Mouse (Mus musculus) myocyte (in vitro differentiated cells): Measurements from ENCODE around the gene Pgap2. TPM values are rescaled to one million over a fixed set of nuclear protein-coding genes. Genes with fewer than 3 reads are reported as not detected.

ENCODE experiments used
- H3K27me3 ChIP-seq: one replicate; pipeline ENCODE4 v1.6.1; 2011; ENCODE audit not compliant: control insufficient read depth, insufficient read depth, insufficient read length
- H3K36me3 ChIP-seq: one replicate; pipeline ENCODE4 v1.6.1; 2011; ENCODE audit not compliant: control insufficient read depth, insufficient read depth
- H3K4me2 ChIP-seq: one replicate; pipeline ENCODE4 v1.6.1; 2011; ENCODE audit warnings: low read depth, control low read depth
- H3K4me3 ChIP-seq: one replicate; pipeline ENCODE4 v1.5.1; 2011; ENCODE audit warnings: mild to moderate bottlenecking, control low read depth, moderate library complexity
- H3K79me2 ChIP-seq: one replicate; pipeline ENCODE4 v1.6.1; 2011; ENCODE audit not compliant: control insufficient read depth, insufficient read depth
- H3ac ChIP-seq: one replicate; pipeline ENCODE4 v1.6.1; 2011; ENCODE audit not compliant: control insufficient read depth, insufficient read length
- CEBPB ChIP-seq: IDR thresholded peaks from 2 replicates; pipeline ENCODE4 v1.6.1; 2011; ENCODE audit warnings: mild to moderate bottlenecking, moderate library complexity; ENCODE audit not compliant: poor library complexity, insufficient read depth, severe bottlenecking
- E2F4 ChIP-seq: IDR thresholded peaks from one replicate; pipeline ENCODE4 v1.6.1; 2011; ENCODE audit warnings: mild to moderate bottlenecking, control low read depth, moderate library complexity; ENCODE audit not compliant: insufficient read depth
- MAX ChIP-seq: IDR thresholded peaks from one replicate; pipeline ENCODE4 v1.6.1; 2011; ENCODE audit warnings: low read depth, mild to moderate bottlenecking, control low read depth
- MYOD1 ChIP-seq, 3 experiments: IDR thresholded peaks; one replicate each; pipeline ENCODE4 v1.6.1; 2011; ENCODE audit warnings: control low read depth in 2 of 3, low read depth in 2 of 3, mild to moderate bottlenecking in 2 of 3, moderate library complexity in 1 of 3; ENCODE audit not compliant: insufficient read length in 2 of 3, control insufficient read depth in 1 of 3
- MYOG ChIP-seq, 3 experiments: IDR thresholded peaks; one replicate each; pipeline ENCODE4 v1.6.1; 2011; ENCODE audit warnings: control low read depth in 2 of 3, low read depth in 2 of 3, mild to moderate bottlenecking in 2 of 3; ENCODE audit not compliant: insufficient read length in 2 of 3, control insufficient read depth in 1 of 3, insufficient read depth in 1 of 3
- POLR2A ChIP-seq: IDR thresholded peaks from one replicate; pipeline ENCODE4 v1.6.1; 2011; ENCODE audit warnings: low read depth, mild to moderate bottlenecking, control low read depth, moderate library complexity; ENCODE audit not compliant: insufficient read length
- POLR2AphosphoS2 ChIP-seq: IDR thresholded peaks from one replicate; pipeline ENCODE4 v1.6.1; 2011; ENCODE audit warnings: low read depth, control low read depth; ENCODE audit not compliant: insufficient read length
- REST ChIP-seq: IDR thresholded peaks from one replicate; pipeline ENCODE4 v1.6.1; 2011; ENCODE audit warnings: mild to moderate bottlenecking, control low read depth, moderate library complexity; ENCODE audit not compliant: insufficient read depth, insufficient read length
- SRF ChIP-seq: IDR thresholded peaks from one replicate; pipeline ENCODE4 v1.6.1; 2011; ENCODE audit warnings: low read depth; ENCODE audit not compliant: control insufficient read depth, insufficient read length
- TCF12 ChIP-seq: IDR thresholded peaks from one replicate; pipeline ENCODE4 v1.6.1; 2011; ENCODE audit warnings: mild to moderate bottlenecking, control low read depth; ENCODE audit not compliant: poor library complexity, insufficient read depth, severe bottlenecking
- TCF3 ChIP-seq: IDR thresholded peaks from one replicate; pipeline ENCODE4 v1.6.1; 2011; ENCODE audit warnings: low read depth, control low read depth; ENCODE audit not compliant: insufficient read length
- USF1 ChIP-seq: IDR thresholded peaks from one replicate; pipeline ENCODE4 v1.6.1; 2011; ENCODE audit warnings: low read depth, mild to moderate bottlenecking, control low read depth, moderate library complexity
- polyA plus RNA-seq: library from polyadenylated mRNA; unstranded; fragments of >200 nt; fragmentation: generic; extraction: Trizol; gene quantifications from one replicate; pipeline ENCODE4 v1.2.1, GENCODE M21; 2012; ENCODE audit warnings: missing spikeins

Pgap2 gene
- polyA plus RNA-seq, 1 experiment = 33.3 TPM

DNA sequence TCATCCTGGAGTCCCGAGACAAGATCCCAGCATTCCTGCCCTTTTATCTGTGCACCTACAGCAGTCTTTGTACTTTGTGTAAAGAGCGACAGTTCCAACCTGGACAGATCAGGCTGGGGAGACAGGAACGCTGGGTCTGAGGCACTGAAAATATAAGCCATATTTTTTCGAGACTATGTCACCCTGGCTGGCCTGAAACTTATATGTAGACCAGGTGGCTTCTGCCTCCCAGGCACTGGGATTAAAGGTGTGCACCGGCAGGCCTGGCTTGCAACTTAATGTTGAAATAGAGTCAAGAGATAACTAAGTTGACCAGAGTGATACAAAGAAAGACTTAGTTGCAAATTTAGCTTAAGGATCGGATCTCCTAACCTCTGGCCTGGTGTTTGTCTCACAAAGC lies 36.3 kb downstream of the Pgap2 start:
- H3K36me3 ChIP-seq = no peaks in the 10 kb centered on the region
- no peak overlapping the region for H3ac ChIP-seq
- no peaks in the 10 kb centered on the region for H3K27me3 ChIP-seq
- no peak overlapping the region for H3K4me3 ChIP-seq
- no peak for TF ChIP-seq REST
- no peak for TF ChIP-seq CEBPB
- peak overlapping the region; percentile 26 for H3K4me2 ChIP-seq
- peaks cover 79% of the 10 kb centered on the region for H3K79me2 ChIP-seq

DNA sequence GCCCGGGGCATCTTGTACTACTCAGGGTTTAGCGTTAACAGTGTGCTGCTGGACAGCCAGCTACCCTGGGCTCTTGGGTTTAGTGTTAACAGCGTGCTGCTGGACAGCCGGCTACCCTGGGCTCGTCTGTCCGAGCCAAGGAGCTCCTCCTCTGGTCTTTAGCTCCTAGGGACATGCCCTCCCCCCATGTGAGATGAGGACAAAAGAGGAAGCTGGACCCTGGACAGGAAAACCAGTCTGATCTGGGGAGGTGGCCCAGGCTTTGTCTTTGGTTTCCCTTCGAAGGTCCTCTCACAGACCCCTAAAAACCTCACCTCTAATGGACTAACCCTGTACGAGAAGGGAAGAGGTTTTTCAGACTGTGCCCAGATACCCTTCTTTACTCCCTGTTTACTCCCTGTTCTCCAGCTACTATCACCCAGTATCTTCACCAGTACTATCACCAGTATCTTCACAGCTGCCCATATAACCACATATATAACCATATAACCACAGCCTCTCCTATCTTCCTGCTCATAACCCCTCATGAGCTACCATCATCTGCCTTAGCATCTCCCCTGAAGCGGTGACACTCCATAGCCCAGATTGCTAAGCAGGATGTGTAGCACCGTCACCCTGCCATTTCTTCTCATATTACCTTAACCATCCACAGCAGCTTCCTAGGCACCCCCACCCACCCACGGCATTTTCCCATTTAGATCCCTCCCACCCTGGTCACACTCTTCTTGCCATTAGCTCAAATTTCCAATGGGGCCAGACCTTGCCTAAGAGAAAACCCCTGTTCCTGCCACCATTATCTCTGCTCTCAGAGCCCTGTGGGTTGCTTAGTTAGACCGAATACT lies 37.2 kb downstream of the Pgap2 start:
- Histone ChIP-seq H3K27me3 (no peaks in the 10 kb centered on the region), H3K79me2 (peaks cover 70% of the 10 kb centered on the region), H3K4me3 (peak overlapping the region; percentile 79), H3K36me3 (no peaks in the 10 kb centered on the region), H3ac (no peak overlapping the region), H3K4me2 (peak overlapping the region; percentile 90)
- TF ChIP-seq CEBPB (no peak), TCF12 (no peak)

DNA sequence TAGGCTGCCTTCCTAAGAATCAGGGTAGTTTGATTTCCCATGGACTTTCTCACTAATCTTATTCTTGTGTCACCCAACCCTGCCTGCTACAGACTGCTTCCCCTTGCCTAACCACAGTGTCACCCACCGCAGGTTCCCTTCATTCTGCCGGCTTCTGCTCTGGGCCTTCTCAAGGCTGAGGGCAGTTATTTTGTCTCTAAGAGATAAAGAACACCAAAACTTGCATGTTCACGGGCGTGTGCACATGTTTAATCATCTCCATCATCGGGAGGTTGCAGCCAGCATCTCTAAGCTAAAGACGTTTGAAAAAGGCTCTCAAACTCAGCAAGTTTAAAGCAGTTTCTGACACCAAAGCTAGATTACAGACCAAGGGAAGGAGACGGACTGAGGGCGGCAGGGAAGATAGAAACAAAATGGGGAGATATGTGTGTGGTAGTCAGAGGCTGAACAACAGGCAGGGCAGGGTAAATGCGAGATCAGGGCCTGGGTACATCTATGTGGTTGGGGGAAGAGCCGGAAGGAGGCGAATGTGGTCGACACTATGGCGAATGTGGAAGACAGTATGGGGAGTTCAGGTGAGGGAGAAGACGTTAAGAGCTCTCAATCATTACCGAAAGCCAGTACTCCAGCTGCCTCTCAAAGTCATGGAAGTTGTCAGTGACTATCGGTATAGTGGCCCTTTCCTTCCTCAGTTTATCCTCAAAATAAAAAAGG lies 38.8 kb downstream of the Pgap2 start:
- H3K27me3 ChIP-seq = no peaks in the 10 kb centered on the region
- H3K36me3 ChIP-seq = no peaks in the 10 kb centered on the region
- H3K4me3 ChIP-seq = peak overlapping the region; percentile 79
- H3K4me2 ChIP-seq = peak overlapping the region; percentile 90
- peaks cover 58% of the 10 kb centered on the region for H3K79me2 ChIP-seq
- H3ac ChIP-seq = peak overlapping the region; percentile 60
- TF ChIP-seq CEBPB = no peak
- TF ChIP-seq TCF12 = no peak
- no peak for TF ChIP-seq REST
- no peak for TF ChIP-seq MYOG (IDR thresholded peaks at IDR 0.05; ENCODE audit: control insufficient read depth in 1 of 3, insufficient read depth in 1 of 3, insufficient read length in 2 of 3, low read depth in 2 of 3)
- no peak for TF ChIP-seq TCF3
- no peak for TF ChIP-seq MAX
- no peak for TF ChIP-seq E2F4
- TF ChIP-seq POLR2A = no peak
- TF ChIP-seq MYOD1 (IDR thresholded peaks at IDR 0.05; ENCODE audit: control insufficient read depth in 1 of 3, insufficient read length in 2 of 3, low read depth in 2 of 3) = no peak
- no peak for TF ChIP-seq USF1
- TF ChIP-seq SRF = no peak
- TF ChIP-seq POLR2AphosphoS2 = no peak

DNA sequence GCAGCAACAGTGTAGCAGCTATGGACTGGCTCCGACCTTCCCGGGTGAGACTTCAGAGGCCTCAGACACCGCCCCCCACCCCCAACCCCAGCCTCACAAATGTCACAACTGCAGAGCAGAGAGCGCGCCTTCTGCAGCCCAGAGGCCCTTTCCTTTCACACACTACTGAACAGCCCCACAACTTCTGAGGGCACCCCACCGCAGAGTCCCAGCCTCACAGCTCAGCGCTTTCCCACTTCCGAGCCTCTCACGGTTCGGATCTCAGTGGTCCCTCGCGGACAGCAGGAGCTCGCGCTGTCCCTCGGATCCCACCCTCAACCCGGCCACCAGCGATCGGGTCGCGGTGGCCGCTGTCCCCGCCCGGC lies 39.5 kb downstream of the Pgap2 start:
- peak overlapping the region; percentile 79 for H3K4me3 ChIP-seq
- H3K27me3 ChIP-seq = no peaks in the 10 kb centered on the region
- H3K36me3 ChIP-seq = no peaks in the 10 kb centered on the region
- H3ac ChIP-seq = peak overlapping the region; percentile 60
- no peak for TF ChIP-seq USF1
- TF ChIP-seq POLR2AphosphoS2 = no peak
- no peak for TF ChIP-seq POLR2A
- no peak for TF ChIP-seq MAX
- TF ChIP-seq MYOD1 (IDR thresholded peaks at IDR 0.05; ENCODE audit: control insufficient read depth in 1 of 3, insufficient read length in 2 of 3, low read depth in 2 of 3) = no peak
- no peak for TF ChIP-seq TCF3
- no peak for TF ChIP-seq CEBPB
- TF ChIP-seq E2F4 = no peak
- no peak for TF ChIP-seq TCF12
- no peak for TF ChIP-seq MYOG (IDR thresholded peaks at IDR 0.05; ENCODE audit: control insufficient read depth in 1 of 3, insufficient read depth in 1 of 3, insufficient read length in 2 of 3, low read depth in 2 of 3)
- TF ChIP-seq REST = no peak
- TF ChIP-seq SRF = no peak
- H3K4me2 ChIP-seq = peak overlapping the region; percentile 90
- H3K79me2 ChIP-seq = peaks cover 51% of the 10 kb centered on the region

DNA sequence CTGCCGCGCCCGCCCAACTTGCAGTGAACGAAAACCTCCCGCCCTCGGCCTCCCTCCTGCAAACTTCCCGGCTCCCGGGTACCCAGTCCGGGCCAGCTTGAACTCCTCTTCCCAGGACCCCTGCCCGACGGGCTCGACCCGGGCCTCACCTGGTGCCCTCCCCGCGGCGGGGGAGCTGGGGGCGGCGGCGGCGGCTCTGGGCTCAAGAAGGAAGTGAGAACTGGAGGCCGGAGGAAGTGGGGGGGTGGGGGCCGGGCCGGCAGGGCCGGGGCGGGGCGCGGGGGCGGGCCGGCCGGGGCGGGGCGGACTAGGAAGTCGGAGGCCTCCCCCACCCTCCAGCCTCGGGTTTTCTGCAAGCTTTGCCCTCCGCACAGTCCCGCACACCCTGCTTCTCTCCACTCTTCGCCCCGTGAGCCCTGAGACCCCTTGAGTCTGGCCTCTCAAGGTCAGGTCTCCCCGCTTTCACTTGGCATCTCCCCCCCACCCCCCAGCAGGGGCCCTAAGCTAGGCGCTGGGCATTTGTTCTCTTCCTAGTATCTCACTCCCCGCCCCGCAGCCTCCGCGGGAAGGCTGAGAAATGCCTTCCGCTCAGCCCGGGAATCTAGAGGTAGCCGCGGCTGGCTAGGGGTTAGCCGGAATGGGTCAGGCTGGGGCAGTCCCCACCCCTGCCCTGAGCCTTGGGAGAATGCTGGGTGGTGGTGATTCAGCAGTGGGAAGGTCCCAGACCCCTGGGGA lies 40.1 kb downstream of the Pgap2 start:
- Histone ChIP-seq H3K4me2 (peak overlapping the region; percentile 62), H3K79me2 (peaks cover 46% of the 10 kb centered on the region), H3K27me3 (no peaks in the 10 kb centered on the region), H3K36me3 (no peaks in the 10 kb centered on the region), H3ac (peak overlapping the region; percentile 60), H3K4me3 (peak overlapping the region; percentile 79)
- TF ChIP-seq CEBPB = no peak
- no peak for TF ChIP-seq MAX
- no peak for TF ChIP-seq TCF3
- TF ChIP-seq POLR2AphosphoS2 = peak; percentile 74
- TF ChIP-seq TCF12 = no peak
- TF ChIP-seq POLR2A = peak; percentile 71
- no peak for TF ChIP-seq REST
- TF ChIP-seq MYOG (IDR thresholded peaks at IDR 0.05; ENCODE audit: control insufficient read depth in 1 of 3, insufficient read depth in 1 of 3, insufficient read length in 2 of 3, low read depth in 2 of 3) = peak in 1 of 3 experiments; percentile 1
- no peak for TF ChIP-seq MYOD1 (IDR thresholded peaks at IDR 0.05; ENCODE audit: control insufficient read depth in 1 of 3, insufficient read length in 2 of 3, low read depth in 2 of 3)
- no peak for TF ChIP-seq E2F4
- no peak for TF ChIP-seq USF1
- no peak for TF ChIP-seq SRF
